Mouse (Mus musculus): ENCODE data around the gene Nudt16l1.

GRCm38 (mm10) chr16:4963797-4964709 lies 25.5 kb downstream of the Nudt16l1 start, which contains the start of gene Anks3:
- TF ChIP-seq EP300 (IDR thresholded peaks at IDR 0.05; ENCODE audit: low read depth) (peak; percentile 42; the same call in 1 of the 2 replicates), CTCF (IDR thresholded peaks at IDR 0.05; ENCODE audit: low read depth) (no peak)
